Mouse (Mus musculus) MEL (cell line): ENCODE data around the gene Pik3c2b. TPM values are rescaled to one million over a fixed set of nuclear protein-coding genes. Genes with fewer than 3 reads are reported as not detected.

Experiments used
- DNase-seq: peaks from one replicate; pipeline ENCODE4 v3.0.0; 2011; ENCODE audit warnings: low read depth, low spot score
- H3K27ac ChIP-seq: 2 replicates; pipeline ENCODE4 v1.5.1; 2012; ENCODE audit warnings: low read depth, mild to moderate bottlenecking, control low read depth, low read length, moderate library complexity; ENCODE audit not compliant: control insufficient read depth
- H3K27me3 ChIP-seq, 2 experiments: fragments of 150-350 bp in 1 of 2; sonication (generic) in 1 of 2; 2 replicates each; pipeline ENCODE4 v1.6.1; 2012; ENCODE audit warnings: low read length in 2 of 2, mild to moderate bottlenecking in 2 of 2, improper control_type of control experiment in 1 of 2, moderate library complexity in 1 of 2; ENCODE audit not compliant: insufficient read depth in 2 of 2, control insufficient read depth in 1 of 2
- H3K36me3 ChIP-seq, 2 experiments: 2 replicates each; pipeline ENCODE4 v1.6.1; 2012 to 2014; ENCODE audit warnings: low read length in 2 of 2, improper control_type of control experiment in 1 of 2, inconsistent platforms in 1 of 2, mild to moderate bottlenecking in 1 of 2; ENCODE audit not compliant: insufficient read depth in 2 of 2, control insufficient read depth in 1 of 2
- H3K4me1 ChIP-seq, 2 experiments: fragments of 150-350 bp in 1 of 2; sonication (generic) in 1 of 2; 2 replicates each; pipeline ENCODE4 v1.6.1; 2012; ENCODE audit warnings: low read length in 2 of 2, improper control_type of control experiment in 1 of 2, mild to moderate bottlenecking in 1 of 2; ENCODE audit not compliant: insufficient read depth in 2 of 2, control insufficient read depth in 1 of 2
- H3K4me3 ChIP-seq, 2 experiments: fragments of 150-350 bp in 1 of 2; sonication (generic) in 1 of 2; 2 replicates each; pipeline ENCODE4 v1.5.1; 2012; ENCODE audit warnings: low read depth in 2 of 2, low read length in 2 of 2, mild to moderate bottlenecking in 2 of 2, moderate library complexity in 2 of 2, control low read depth in 1 of 2, improper control_type of control experiment in 1 of 2; ENCODE audit not compliant: control insufficient read depth in 1 of 2, insufficient read depth in 1 of 2
- H3K79me2 ChIP-seq: 2 replicates; pipeline ENCODE4 v1.6.1; 2012; ENCODE audit warnings: mild to moderate bottlenecking, low read length, moderate library complexity; ENCODE audit not compliant: control insufficient read depth, poor library complexity, insufficient read depth
- H3K9ac ChIP-seq: 2 replicates; pipeline ENCODE4 v1.6.1; 2012; ENCODE audit warnings: low read depth, mild to moderate bottlenecking, control low read depth, low read length, moderate library complexity; ENCODE audit not compliant: control insufficient read depth, poor library complexity, severe bottlenecking
- H3K9me3 ChIP-seq: fragments of 150-350 bp; sonication (generic); replicated peaks from 2 replicates; pipeline ENCODE4 v1.6.1; 2012; ENCODE audit warnings: mild to moderate bottlenecking, low read length, improper control_type of control experiment, moderate library complexity; ENCODE audit not compliant: insufficient read depth
- BHLHE40 ChIP-seq: IDR thresholded peaks from 2 replicates; pipeline ENCODE4 v1.6.1; 2012; ENCODE audit warnings: low read depth, mild to moderate bottlenecking, inconsistent platforms, low read length, improper control_type of control experiment, borderline replicate concordance
- CHD1 ChIP-seq: IDR thresholded peaks from 2 replicates; pipeline ENCODE4 v1.6.1; 2012; ENCODE audit warnings: low read depth, mild to moderate bottlenecking, inconsistent platforms, low read length, improper control_type of control experiment
- EP300 ChIP-seq, 2 experiments: IDR thresholded peaks; 2 replicates each; pipeline ENCODE4 v1.6.1; 2011; ENCODE audit warnings: improper control_type of control experiment in 2 of 2, low read length in 2 of 2, low read depth in 1 of 2, mild to moderate bottlenecking in 1 of 2
- HCFC1 ChIP-seq: IDR thresholded peaks from 2 replicates; pipeline ENCODE4 v1.6.1; 2012; ENCODE audit warnings: low read depth, mild to moderate bottlenecking, inconsistent platforms, low read length, improper control_type of control experiment, moderate library complexity
- KAT2A ChIP-seq: conservative IDR thresholded peaks from 2 replicates; pipeline ENCODE4 v1.6.1; 2012; ENCODE audit warnings: low read depth, low read length, improper control_type of control experiment, inconsistent platforms
- MAFK ChIP-seq: IDR thresholded peaks from 2 replicates; pipeline ENCODE4 v1.6.1; 2011; ENCODE audit warnings: low read depth, mild to moderate bottlenecking, low read length, improper control_type of control experiment, borderline replicate concordance
- MAX ChIP-seq: IDR thresholded peaks from 2 replicates; pipeline ENCODE4 v1.6.1; 2011; ENCODE audit warnings: low read length, improper control_type of control experiment
- MAZ ChIP-seq: IDR thresholded peaks from 2 replicates; pipeline ENCODE4 v1.6.1; 2012; ENCODE audit warnings: low read depth, mild to moderate bottlenecking, inconsistent platforms, low read length, improper control_type of control experiment
- MEF2A ChIP-seq: IDR thresholded peaks from 2 replicates; pipeline ENCODE4 v1.6.1; 2014; ENCODE audit warnings: low read depth, mild to moderate bottlenecking, inconsistent platforms, low read length, improper control_type of control experiment; ENCODE audit not compliant: poor library complexity, insufficient replicate concordance, severe bottlenecking; ENCODE audit errors: extremely low read depth
- MXI1 ChIP-seq: IDR thresholded peaks from 2 replicates; pipeline ENCODE4 v1.6.1; 2011; ENCODE audit warnings: mild to moderate bottlenecking, low read depth, low read length, improper control_type of control experiment
- MYB ChIP-seq: IDR thresholded peaks from 2 replicates; pipeline ENCODE4 v1.6.1; 2011; ENCODE audit warnings: mild to moderate bottlenecking, low read depth, low read length, improper control_type of control experiment
- NELFE ChIP-seq: IDR thresholded peaks from 2 replicates; pipeline ENCODE4 v1.6.1; 2011; ENCODE audit warnings: low read depth, low read length, improper control_type of control experiment
- NRF1 ChIP-seq: IDR thresholded peaks from 2 replicates; pipeline ENCODE4 v1.6.1; 2014; ENCODE audit warnings: low read depth, mild to moderate bottlenecking, inconsistent platforms, low read length, improper control_type of control experiment, moderate library complexity; ENCODE audit not compliant: poor library complexity, insufficient read depth, severe bottlenecking
- POLR2A ChIP-seq, 2 experiments: IDR thresholded peaks; 2 replicates each; pipeline ENCODE4 v1.6.1; 2011 to 2012; ENCODE audit warnings: low read length in 2 of 2, mild to moderate bottlenecking in 2 of 2, control low read depth in 1 of 2, improper control_type of control experiment in 1 of 2, low read depth in 1 of 2, moderate library complexity in 1 of 2; ENCODE audit not compliant: control insufficient read depth in 1 of 2, insufficient read depth in 1 of 2, poor library complexity in 1 of 2
- POLR2AphosphoS2 ChIP-seq: IDR thresholded peaks from 2 replicates; pipeline ENCODE4 v1.6.1; 2011; ENCODE audit warnings: low read length, improper control_type of control experiment
- POLR2AphosphoS5 ChIP-seq: IDR thresholded peaks from 2 replicates; pipeline ENCODE4 v1.6.1; 2012; ENCODE audit warnings: low read depth, borderline replicate concordance, mild to moderate bottlenecking, inconsistent platforms, low read length, moderate library complexity, mixed read lengths
- RAD21 ChIP-seq: IDR thresholded peaks from 2 replicates; pipeline ENCODE4 v1.6.1; 2011; ENCODE audit warnings: mild to moderate bottlenecking, low read depth, low read length, improper control_type of control experiment
- SMC3 ChIP-seq: IDR thresholded peaks from 2 replicates; pipeline ENCODE4 v1.6.1; 2011; ENCODE audit warnings: low read depth, low read length, improper control_type of control experiment
- TBP ChIP-seq: IDR thresholded peaks from 2 replicates; pipeline ENCODE4 v1.8.0; 2011; ENCODE audit warnings: low read depth, low read length, improper control_type of control experiment
- TCF12 ChIP-seq: IDR thresholded peaks from 2 replicates; pipeline ENCODE4 v1.6.1; 2014; ENCODE audit warnings: low read depth, mild to moderate bottlenecking, inconsistent platforms, low read length, improper control_type of control experiment, moderate library complexity
- UBTF ChIP-seq: IDR thresholded peaks from 2 replicates; pipeline ENCODE4 v1.6.1; 2012; ENCODE audit warnings: low read depth, mild to moderate bottlenecking, inconsistent platforms, low read length, improper control_type of control experiment, moderate library complexity, borderline replicate concordance; ENCODE audit not compliant: insufficient read depth
- USF1 ChIP-seq: IDR thresholded peaks from 2 replicates; pipeline ENCODE4 v1.6.1; 2014; ENCODE audit warnings: low read depth, mild to moderate bottlenecking, inconsistent platforms, low read length, improper control_type of control experiment, moderate library complexity
- ZC3H11A ChIP-seq: IDR thresholded peaks from 2 replicates; pipeline ENCODE4 v1.6.1; 2012; ENCODE audit warnings: low read depth, mild to moderate bottlenecking, inconsistent platforms, low read length, improper control_type of control experiment
- polyA plus RNA-seq, 2 experiments: library from polyadenylated mRNA; stranded (reverse) in 1 of 2; unstranded in 1 of 2; fragments of >175 nt in 1 of 2; fragments of >200 nt in 1 of 2; gene quantifications; 2 replicates each; pipeline versions ENCODE4 v1.2.1 to v1.2.4; 2012; ENCODE audit warnings: low replicate concordance in 2 of 2, low read depth in 1 of 2; ENCODE audit not compliant: insufficient read length in 2 of 2, insufficient read depth in 1 of 2, missing spikeins in 1 of 2
- total RNA-seq: library from RNA; depleted of rRNA; stranded (reverse); fragments of 300-350 nt; gene quantifications from 2 replicates; pipeline ENCODE4 v1.2.3, GENCODE M21; 2012

The Pik3c2b gene
- total and polyA plus RNA-seq, 3 experiments, result 2.9 to 3.2 TPM; not detected in 1

DNA sequence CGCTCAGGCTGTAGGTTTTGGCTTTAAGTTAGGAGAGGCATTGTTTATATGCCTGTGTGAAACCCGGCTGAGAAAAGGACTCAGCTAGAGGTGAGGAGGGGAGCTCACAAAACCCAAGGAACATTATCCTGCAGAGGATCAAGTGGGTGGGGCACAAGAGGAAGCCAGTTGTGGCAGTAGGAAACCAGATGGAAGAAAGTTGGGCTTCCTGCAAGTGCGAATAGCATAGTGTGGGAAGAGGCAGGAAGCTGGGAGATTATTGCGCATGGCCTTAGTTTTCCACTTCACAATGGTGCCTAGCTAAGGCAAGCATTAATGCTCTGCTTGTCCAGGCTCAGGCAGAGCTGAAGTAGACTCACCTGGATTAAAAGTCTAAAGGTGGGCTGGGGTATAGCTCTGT is 15.2 kb downstream of the Pik3c2b start:
- Histone ChIP-seq H3K36me3 (no peaks in the 10 kb centered on the region), H3K9ac (no peak overlapping the region), H3K27me3 (no peaks in the 10 kb centered on the region), H3K27ac (no peak overlapping the region), H3K79me2 (no peaks in the 10 kb centered on the region), H3K4me3 (no peak overlapping the region), H3K4me1 (peaks cover 0 to 3% of the 10 kb centered on the region in 2 experiments; a peak in 1 of 4 replicates), H3K9me3 (no peaks in the 10 kb centered on the region)
- no peak for TF ChIP-seq TBP
- no peak for TF ChIP-seq UBTF
- TF ChIP-seq RAD21, result no peak
- no peak for TF ChIP-seq POLR2A (IDR thresholded peaks at IDR 0.05; ENCODE audit: control insufficient read depth in 1 of 2, insufficient read depth in 1 of 2, low read depth in 1 of 2, low read length in 2 of 2, poor library complexity in 1 of 2)
- no peak for TF ChIP-seq SMC3
- TF ChIP-seq MXI1, result no peak
- TF ChIP-seq CHD1, result no peak
- no peak for TF ChIP-seq KAT2A
- TF ChIP-seq USF1, result no peak
- no peak for TF ChIP-seq POLR2AphosphoS5
- no peak for TF ChIP-seq EP300 (IDR thresholded peaks at IDR 0.05; ENCODE audit: low read depth in 1 of 2, low read length in 2 of 2)
- TF ChIP-seq HCFC1, result no peak
- no peak for TF ChIP-seq MAX
- no peak for TF ChIP-seq NELFE
- no peak for TF ChIP-seq MAZ
- TF ChIP-seq MEF2A, result no peak
- no peak for TF ChIP-seq BHLHE40
- no peak for TF ChIP-seq ZC3H11A
- no peak for TF ChIP-seq MYB
- TF ChIP-seq TCF12, result no peak
- no peak for DNase-seq

DNA sequence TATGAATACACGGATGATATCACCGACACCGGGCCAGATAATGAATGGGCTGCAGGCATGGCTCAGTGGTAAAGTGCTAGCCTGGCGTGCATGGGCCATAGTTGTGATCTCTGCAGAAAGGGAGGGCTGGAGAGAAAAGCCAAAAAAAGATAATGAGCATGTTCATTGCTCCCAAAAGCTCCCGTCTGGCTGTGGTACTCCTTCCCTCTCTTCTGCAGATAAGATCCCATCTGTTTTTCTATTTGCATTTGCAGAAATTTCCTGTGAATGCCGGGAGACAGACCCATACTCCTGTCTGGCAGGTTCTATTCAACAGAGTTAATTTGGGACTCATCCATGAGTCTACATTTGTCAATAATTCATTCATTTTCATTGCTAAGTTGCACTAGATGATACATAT is 17.7 kb downstream of the Pik3c2b start:
- Histone ChIP-seq H3K79me2 (no peaks in the 10 kb centered on the region), H3K4me3 (no peak overlapping the region), H3K9ac (no peak overlapping the region), H3K4me1 (no peaks in the 10 kb centered on the region), H3K36me3 (no peaks in the 10 kb centered on the region), H3K9me3 (no peaks in the 10 kb centered on the region), H3K27ac (no peak overlapping the region), H3K27me3 (no peaks in the 10 kb centered on the region)
- TF ChIP-seq MAFK (no peak), POLR2AphosphoS2 (no peak), NRF1 (no peak), CHD1 (no peak), EP300 (IDR thresholded peaks at IDR 0.05; ENCODE audit: low read depth in 1 of 2, low read length in 2 of 2) (no peak), BHLHE40 (no peak)
- no peak for DNase-seq
